Mouse (Mus musculus) heart, adult 2 months (tissue): ENCODE data around the gene Ccdc34.

Source experiments
- CTCF ChIP-seq: fragments of 200-600 bp; IDR thresholded peaks from 2 replicates; pipeline ENCODE4 v1.8.1; 2022; ENCODE audit warnings: antibody characterized with exemption, mild to moderate bottlenecking, moderate library complexity
- POLR2A ChIP-seq: fragments of 200-500 bp; IDR thresholded peaks from 2 replicates; pipeline ENCODE4 v1.6.1; 2011; ENCODE audit warnings: mild to moderate bottlenecking, low read depth, low read length, control low read depth; ENCODE audit not compliant: insufficient read depth

GRCm38 (mm10) chr2:110202716-110203497 lies 185.3 kb downstream of the Ccdc34 start:
- TF ChIP-seq CTCF (no peak), POLR2A (no peak)
